Mouse (Mus musculus): ENCODE results near the gene Olfr1294.

DNA sequence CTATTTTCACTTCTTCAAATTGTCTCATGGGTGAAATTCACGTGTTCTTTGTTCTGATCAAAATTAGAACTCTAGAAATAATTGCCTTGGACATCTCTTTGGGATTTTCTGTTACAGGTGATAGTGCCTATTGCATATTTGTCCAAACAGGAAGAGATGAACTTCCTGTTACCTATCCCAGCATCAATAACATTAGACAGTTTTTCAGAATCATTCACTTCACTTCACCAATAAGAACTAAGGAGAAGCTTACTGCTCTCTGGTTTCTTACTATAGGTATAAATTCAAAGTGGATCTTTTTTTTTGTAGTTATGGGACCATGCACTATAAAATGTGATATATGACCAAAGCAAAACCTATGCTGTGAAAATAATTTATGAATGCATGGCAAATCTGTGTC, at the start of gene Olfr1294:
- TF ChIP-seq CTCF (IDR thresholded peaks at IDR 0.05; ENCODE audit: extremely low read depth, insufficient read depth, low read length), result no peak
- no peak for TF ChIP-seq POLR2A (IDR thresholded peaks at IDR 0.05; ENCODE audit: extremely low read depth, insufficient read depth, low read length)
